Mouse (Mus musculus) adrenal gland, adult 18-20 months (tissue): ENCODE data around the gene Chmp3. TPM values are rescaled to one million over a fixed set of nuclear protein-coding genes. Genes with fewer than 3 reads are reported as not detected.

Experiments used
- DNase-seq, 2 experiments: peaks; one replicate each; pipeline ENCODE4 v3.0.0; 2021 to 2022; ENCODE audit warnings: low spot score in 2 of 2
- total RNA-seq, 2 experiments: library from RNA; stranded (reverse); gene quantifications; 1 replicate in 1 of 2; 2 replicates in 1 of 2; pipeline ENCODE4 v1.2.3; 2021

Chmp3 gene
- total RNA-seq, 2 experiments from 2014 or later = 109 to 128 TPM

- no peak for DNase-seq
These were observed 64.2 kb downstream of the Chmp3 start for GRCm38 (mm10) chr6:71607756-71608155.

GRCm38 (mm10) chr6:71608994-71609393, 65.4 kb downstream of the Chmp3 start:
- no peak for DNase-seq

GRCm38 (mm10) chr6:71609968-71610367, 66.4 kb downstream of the Chmp3 start:
- DNase-seq = no peak

- DNase-seq = no peak
These were observed 69.6 kb downstream of the Chmp3 start for GRCm38 (mm10) chr6:71613225-71613624.

GRCm38 (mm10) chr6:71616959-71617358, 73.4 kb downstream of the Chmp3 start:
- DNase-seq = no peak

- no peak for DNase-seq
These were observed 78.0 kb downstream of the Chmp3 start for GRCm38 (mm10) chr6:71621551-71621950.

GRCm38 (mm10) chr6:71621981-71622380, 78.4 kb downstream of the Chmp3 start:
- no peak for DNase-seq

GRCm38 (mm10) chr6:71624723-71625122, 81.1 kb downstream of the Chmp3 start:
- DNase-seq = no peak

- DNase-seq = no peak
These were observed 82.4 kb downstream of the Chmp3 start for GRCm38 (mm10) chr6:71625984-71626383.

- no peak for DNase-seq
These were observed 83.7 kb downstream of the Chmp3 start for GRCm38 (mm10) chr6:71627325-71627724.

GRCm38 (mm10) chr6:71631196-71631595, 87.6 kb downstream of the Chmp3 start:
- no peak for DNase-seq

GRCm38 (mm10) chr6:71631706-71632461, 88.3 kb downstream of the Chmp3 start:
- peak; percentile 59 to 60 for DNase-seq

Other genes with a start within 250 kb of the Chmp3 start
- gene Smyd1, start 221.6 kb upstream of the Chmp3 start, total RNA-seq = under 1 TPM; 0.27 to 0.90 TPM
- gene Cd8b1, start 221.0 kb upstream of the Chmp3 start, total RNA-seq = under 1 TPM in 1 of 2 experiments, not detected in 1; 0.61 TPM
- gene Cd8a, start 170.4 kb upstream of the Chmp3 start, total RNA-seq = under 1 TPM in 1 of 2 experiments, not detected in 1; 0.74 TPM
- gene Rmnd5a, start 103.2 kb upstream of the Chmp3 start, total RNA-seq = 10 to 100 TPM; 72.9 to 92.6 TPM
- 10 to 100 TPM; 33.8 to 34.7 TPM for gene Rnf103, start 49.9 kb upstream of the Chmp3 start, total RNA-seq
- 10 to 100 TPM; 29.5 to 30.3 TPM for gene Kdm3a, start 89.2 kb downstream of the Chmp3 start, total RNA-seq
- gene Reep1, start 163.8 kb downstream of the Chmp3 start, total RNA-seq = 1 to 10 TPM; 4.1 to 4.4 TPM